Mouse (Mus musculus): ENCODE measurements around the gene Socs7. TPM values are rescaled to one million over a fixed set of nuclear protein-coding genes. Genes with fewer than 3 reads are reported as not detected.

Gene Socs7
- polyA plus RNA-seq, 1 experiment, result 4.6 TPM

- TF ChIP-seq CTCF (IDR thresholded peaks at IDR 0.05; ENCODE audit: extremely low read depth, insufficient read length, insufficient replicate concordance, low read depth, low read length), result no peak
- peaks cover 15% of the 10 kb centered on the region for H3K4me1 ChIP-seq (ENCODE audit: control insufficient read depth, insufficient read depth, insufficient read length, low read length)
- 51% methylated on average over 2 of the region's 2 CpGs for WGBS
- H3K27ac ChIP-seq (ENCODE audit: insufficient read depth, low read depth, low read length), result no peak overlapping the region
- H3K27me3 ChIP-seq (ENCODE audit: control insufficient read depth, insufficient read depth, low read length), result peaks cover 20% of the 10 kb centered on the region
- H3K36me3 ChIP-seq (ENCODE audit: control insufficient read depth, insufficient read depth, low read length), result no peaks in the 10 kb centered on the region
- no peak overlapping the region for H3K4me3 ChIP-seq (ENCODE audit: low read depth, low read length)
Observed at GRCm38 (mm10) chr11:97402746-97403145, 40.4 kb downstream of the Socs7 start.

- Histone ChIP-seq H3K36me3 (ENCODE audit: control insufficient read depth, insufficient read depth, low read length) (no peaks in the 10 kb centered on the region), H3K27me3 (ENCODE audit: control insufficient read depth, insufficient read depth, low read length) (peaks cover 20% of the 10 kb centered on the region), H3K4me3 (ENCODE audit: low read depth, low read length) (no peak overlapping the region; the same call in 1 of the 2 replicates), H3K27ac (ENCODE audit: insufficient read depth, low read depth, low read length) (no peak overlapping the region), H3K4me1 (ENCODE audit: control insufficient read depth, insufficient read depth, insufficient read length, low read length) (peaks cover 15% of the 10 kb centered on the region)
- 36% methylated on average over 8 of the region's 8 CpGs for WGBS
- TF ChIP-seq POLR2A (IDR thresholded peaks at IDR 0.05; ENCODE audit: low read depth, low read length) (no peak), CTCF (IDR thresholded peaks at IDR 0.05; ENCODE audit: extremely low read depth, insufficient read length, insufficient replicate concordance, low read depth, low read length) (no peak)
Observed at GRCm38 (mm10) chr11:97403614-97404183, 41.3 kb downstream of the Socs7 start.

- WGBS, result 1% methylated on average over 52 of the region's 61 CpGs
- peaks cover 15% of the 10 kb centered on the region for H3K4me1 ChIP-seq (ENCODE audit: control insufficient read depth, insufficient read depth, insufficient read length, low read length)
- peaks cover 20% of the 10 kb centered on the region for H3K27me3 ChIP-seq (ENCODE audit: control insufficient read depth, insufficient read depth, low read length)
- H3K36me3 ChIP-seq (ENCODE audit: control insufficient read depth, insufficient read depth, low read length), result no peaks in the 10 kb centered on the region
- peak overlapping the region; percentile 64 for H3K4me3 ChIP-seq (ENCODE audit: low read depth, low read length)
- TF ChIP-seq CTCF (IDR thresholded peaks at IDR 0.05; ENCODE audit: extremely low read depth, insufficient read length, insufficient replicate concordance, low read depth, low read length), result no peak
- no peak for TF ChIP-seq POLR2A (IDR thresholded peaks at IDR 0.05; ENCODE audit: low read depth, low read length)
- no peak overlapping the region for H3K27ac ChIP-seq (ENCODE audit: insufficient read depth, low read depth, low read length)
Observed at GRCm38 (mm10) chr11:97404184-97404760, 41.9 kb downstream of the Socs7 start.

GRCm38 (mm10) chr11:97404761-97405190 lies 42.4 kb downstream of the Socs7 start:
- Histone ChIP-seq H3K27ac (ENCODE audit: insufficient read depth, low read depth, low read length) (no peak overlapping the region), H3K36me3 (ENCODE audit: control insufficient read depth, insufficient read depth, low read length) (no peaks in the 10 kb centered on the region)
- 3% methylated on average over 11 of the region's 11 CpGs for WGBS

GRCm38 (mm10) chr11:97406094-97406951 lies 44.0 kb downstream of the Socs7 start:
- WGBS, result 59% methylated on average over 10 of the region's 10 CpGs
- no peak for TF ChIP-seq POLR2A (IDR thresholded peaks at IDR 0.05; ENCODE audit: low read depth, low read length)
- no peak for TF ChIP-seq CTCF (IDR thresholded peaks at IDR 0.05; ENCODE audit: extremely low read depth, insufficient read length, insufficient replicate concordance, low read depth, low read length)
- H3K27me3 ChIP-seq (ENCODE audit: control insufficient read depth, insufficient read depth, low read length), result peaks cover 20% of the 10 kb centered on the region
- H3K4me3 ChIP-seq (ENCODE audit: low read depth, low read length), result no peak overlapping the region
- H3K36me3 ChIP-seq (ENCODE audit: control insufficient read depth, insufficient read depth, low read length), result no peaks in the 10 kb centered on the region
- H3K27ac ChIP-seq (ENCODE audit: insufficient read depth, low read depth, low read length), result no peak overlapping the region
- H3K4me1 ChIP-seq (ENCODE audit: control insufficient read depth, insufficient read depth, insufficient read length, low read length), result peaks cover 15% of the 10 kb centered on the region

More at GRCm38 (mm10) chr11:97404761-97405190, 42.4 kb downstream of the Socs7 start:
- peaks cover 15% of the 10 kb centered on the region for H3K4me1 ChIP-seq (ENCODE audit: control insufficient read depth, insufficient read depth, insufficient read length, low read length)
- H3K27me3 ChIP-seq (ENCODE audit: control insufficient read depth, insufficient read depth, low read length), result peaks cover 20% of the 10 kb centered on the region
- no peak for TF ChIP-seq CTCF (IDR thresholded peaks at IDR 0.05; ENCODE audit: extremely low read depth, insufficient read length, insufficient replicate concordance, low read depth, low read length)
- no peak for TF ChIP-seq POLR2A (IDR thresholded peaks at IDR 0.05; ENCODE audit: low read depth, low read length)
- H3K4me3 ChIP-seq (ENCODE audit: low read depth, low read length), result peak overlapping the region; percentile 64

GRCm38 (mm10) chr11:97407456-97407855 lies 45.1 kb downstream of the Socs7 start:
- Histone ChIP-seq H3K4me3 (ENCODE audit: low read depth, low read length) (no peak overlapping the region), H3K36me3 (ENCODE audit: control insufficient read depth, insufficient read depth, low read length) (no peaks in the 10 kb centered on the region), H3K4me1 (ENCODE audit: control insufficient read depth, insufficient read depth, insufficient read length, low read length) (peaks cover 15% of the 10 kb centered on the region), H3K27me3 (ENCODE audit: control insufficient read depth, insufficient read depth, low read length) (peaks cover 20% of the 10 kb centered on the region), H3K27ac (ENCODE audit: insufficient read depth, low read depth, low read length) (no peak overlapping the region)
- 49% methylated on average over 3 of the region's 3 CpGs for WGBS
- TF ChIP-seq POLR2A (IDR thresholded peaks at IDR 0.05; ENCODE audit: low read depth, low read length), result no peak
- no peak for TF ChIP-seq CTCF (IDR thresholded peaks at IDR 0.05; ENCODE audit: extremely low read depth, insufficient read length, insufficient replicate concordance, low read depth, low read length)

GRCm38 (mm10) chr11:97408171-97408570 lies 45.8 kb downstream of the Socs7 start:
- Histone ChIP-seq H3K4me3 (ENCODE audit: low read depth, low read length) (no peak overlapping the region), H3K4me1 (ENCODE audit: control insufficient read depth, insufficient read depth, insufficient read length, low read length) (peaks cover 15% of the 10 kb centered on the region), H3K36me3 (ENCODE audit: control insufficient read depth, insufficient read depth, low read length) (no peaks in the 10 kb centered on the region), H3K27me3 (ENCODE audit: control insufficient read depth, insufficient read depth, low read length) (peaks cover 20% of the 10 kb centered on the region), H3K27ac (ENCODE audit: insufficient read depth, low read depth, low read length) (no peak overlapping the region)
- 3% methylated on average over 6 of the region's 6 CpGs for whole genome bisulfite sequencing
- TF ChIP-seq CTCF (IDR thresholded peaks at IDR 0.05; ENCODE audit: extremely low read depth, insufficient read length, insufficient replicate concordance, low read depth, low read length), result peak; percentile 84; the same call in 1 of the 2 replicates
- TF ChIP-seq POLR2A (IDR thresholded peaks at IDR 0.05; ENCODE audit: low read depth, low read length), result no peak
